Mouse (Mus musculus) cerebellum, adult 2 months (tissue): ENCODE measurements around the gene Hist1h3f. TPM values are rescaled to one million over a fixed set of nuclear protein-coding genes. Genes with fewer than 3 reads are reported as not detected.

Experiments
- DNase-seq, 2 experiments: peaks; one replicate each; pipeline ENCODE4 v3.0.0; 2021
- H3K27ac ChIP-seq: fragments of 200-500 bp; 2 replicates; pipeline ENCODE4 v1.5.1; 2012; ENCODE audit warnings: low read length, control low read depth, inconsistent platforms; ENCODE audit not compliant: insufficient read depth
- H3K27me3 ChIP-seq: fragments of 200-500 bp; 2 replicates; pipeline ENCODE4 v1.6.1; 2012; ENCODE audit warnings: inconsistent platforms, mild to moderate bottlenecking, low read length, moderate library complexity; ENCODE audit not compliant: control insufficient read depth, insufficient read depth
- H3K4me1 ChIP-seq: fragments of 200-500 bp; 2 replicates; pipeline ENCODE4 v1.6.1; 2011; ENCODE audit warnings: low read length; ENCODE audit not compliant: control insufficient read depth, insufficient read depth
- H3K4me3 ChIP-seq: fragments of 200-500 bp; replicated peaks from 2 replicates; pipeline ENCODE3; 2011; ENCODE audit warnings: mild to moderate bottlenecking, low read depth, low read length, control low read depth; ENCODE audit not compliant: insufficient read depth
- CTCF ChIP-seq: fragments of 200-500 bp; IDR thresholded peaks from 2 replicates; pipeline ENCODE4 v1.5.1; 2011; ENCODE audit warnings: low read depth, mild to moderate bottlenecking, control low read depth, low read length, moderate library complexity, borderline replicate concordance; ENCODE audit not compliant: insufficient read depth
- POLR2A ChIP-seq: fragments of 200-500 bp; IDR thresholded peaks from 2 replicates; pipeline ENCODE4 v1.6.1; 2011; ENCODE audit warnings: low read length, control low read depth, borderline replicate concordance; ENCODE audit not compliant: insufficient read depth
- WGBS: fragments of 180-500 bp; shearing (Covaris S2); methylation state at CpG from one replicate; pipeline ENCODE4 v1.1.7; 2018; 5-methylcytosine and 5-hydroxymethylcytosine counted together
- polyA plus RNA-seq: library from polyadenylated mRNA; depleted of rRNA; stranded (reverse); fragments of >200 nt; gene quantifications from 2 replicates; pipeline ENCODE4 v1.2.3, GENCODE M21; 2012

Gene Hist1h3f
- polyA plus RNA-seq, 1 experiment = 0.33 TPM

DNA sequence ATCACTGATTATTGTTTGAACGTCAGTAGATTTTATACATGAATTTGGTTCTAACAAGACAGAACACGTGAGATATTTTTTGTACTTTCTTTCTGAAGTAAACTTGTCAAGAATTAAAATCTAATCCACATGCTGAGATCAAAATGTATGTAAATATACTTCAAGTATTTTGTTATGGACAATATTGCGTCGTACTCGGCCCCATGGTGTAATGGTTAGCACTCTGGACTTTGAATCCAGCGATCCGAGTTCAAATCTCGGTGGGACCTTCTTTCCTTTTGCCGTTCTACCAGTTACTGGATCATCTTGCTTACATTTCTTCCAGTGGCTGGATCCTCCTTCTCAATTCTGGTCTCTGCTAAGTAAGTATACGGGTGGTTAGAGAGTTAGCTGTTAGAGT is 24.4 kb upstream of the Hist1h3f start:
- Histone ChIP-seq H3K4me1 (no peaks in the 10 kb centered on the region), H3K4me3 (peak overlapping the region; percentile 42), H3K27me3 (no peaks in the 10 kb centered on the region), H3K27ac (no peak overlapping the region)
- peak; percentile 76 to 79 for DNase-seq
- TF ChIP-seq POLR2A = no peak
- no peak for TF ChIP-seq CTCF
- 2% methylated on average over 10 of the region's 10 CpGs for WGBS

DNA sequence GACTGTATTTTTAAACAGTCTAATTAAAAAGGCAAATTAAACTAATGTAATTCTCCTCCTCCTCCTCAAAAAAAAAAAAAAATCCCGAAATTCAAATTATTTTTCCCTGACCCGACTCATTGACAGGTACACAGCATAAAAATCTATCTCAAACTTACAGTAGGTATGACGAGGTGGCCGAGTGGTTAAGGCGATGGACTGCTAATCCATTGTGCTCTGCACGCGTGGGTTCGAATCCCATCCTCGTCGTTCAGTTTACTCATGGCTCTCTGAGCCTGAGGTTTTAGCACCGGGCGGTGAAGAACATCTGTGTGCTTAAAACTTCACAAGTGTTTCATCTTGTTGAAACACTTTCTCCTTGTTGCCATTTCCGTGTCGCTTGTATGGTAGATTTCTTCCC is 22.1 kb upstream of the Hist1h3f start:
- Histone ChIP-seq H3K27me3 (no peaks in the 10 kb centered on the region), H3K4me1 (no peaks in the 10 kb centered on the region), H3K27ac (no peak overlapping the region), H3K4me3 (no peak overlapping the region)
- 5% methylated on average over 14 of the region's 14 CpGs for WGBS
- TF ChIP-seq CTCF (no peak), POLR2A (no peak)
- DNase-seq = peak; percentile 73 to 77

DNA sequence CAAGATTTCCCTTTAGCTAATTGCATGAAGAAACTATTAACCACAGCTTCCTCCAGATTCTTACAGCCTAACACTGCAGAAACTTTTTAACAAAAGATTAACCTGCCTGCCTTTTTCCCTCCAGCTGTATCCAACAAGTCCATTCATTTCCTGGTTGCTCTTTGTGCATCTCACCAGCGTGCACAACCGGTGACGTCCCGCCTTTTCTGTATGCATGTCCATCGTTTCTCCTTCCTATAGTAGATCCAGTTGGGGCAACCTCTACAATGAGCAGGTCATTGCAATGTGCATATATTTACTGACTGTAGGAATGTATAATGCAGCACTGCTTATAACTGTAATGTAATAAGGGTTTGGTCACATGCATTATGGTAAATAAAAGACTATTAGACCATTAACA is 19.9 kb upstream of the Hist1h3f start:
- Histone ChIP-seq H3K4me1 (no peaks in the 10 kb centered on the region), H3K4me3 (no peak overlapping the region), H3K27ac (no peak overlapping the region), H3K27me3 (no peaks in the 10 kb centered on the region)
- TF ChIP-seq POLR2A = no peak
- no peak for TF ChIP-seq CTCF
- 48% methylated on average over 5 of the region's 5 CpGs for WGBS
- no peak for DNase-seq

DNA sequence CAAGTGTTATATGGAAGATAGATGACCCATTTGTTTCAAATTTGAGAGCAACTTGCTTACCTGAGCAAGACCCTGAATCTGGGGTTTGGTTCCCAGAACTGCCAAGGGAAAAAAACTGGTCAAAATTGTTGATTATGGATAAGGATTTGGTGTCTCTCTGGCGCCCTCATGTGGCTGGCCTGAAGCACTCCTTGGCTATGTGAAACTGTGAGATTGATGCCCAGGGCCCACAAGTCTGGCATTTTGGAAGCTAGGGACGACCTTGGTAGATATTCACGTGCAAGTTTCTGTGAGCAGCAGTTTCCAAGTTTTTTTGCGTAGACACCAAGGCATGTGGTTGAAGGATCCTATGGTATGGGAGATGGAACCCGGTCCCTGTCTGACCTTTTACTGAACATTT is 19.2 kb upstream of the Hist1h3f start:
- DNase-seq = peak; percentile 69 to 71
- Histone ChIP-seq H3K4me1 (no peaks in the 10 kb centered on the region), H3K27me3 (no peaks in the 10 kb centered on the region), H3K4me3 (no peak overlapping the region), H3K27ac (no peak overlapping the region)
- 6% methylated on average over 5 of the region's 5 CpGs for WGBS
- no peak for TF ChIP-seq POLR2A
- TF ChIP-seq CTCF = peak; percentile 85

DNA sequence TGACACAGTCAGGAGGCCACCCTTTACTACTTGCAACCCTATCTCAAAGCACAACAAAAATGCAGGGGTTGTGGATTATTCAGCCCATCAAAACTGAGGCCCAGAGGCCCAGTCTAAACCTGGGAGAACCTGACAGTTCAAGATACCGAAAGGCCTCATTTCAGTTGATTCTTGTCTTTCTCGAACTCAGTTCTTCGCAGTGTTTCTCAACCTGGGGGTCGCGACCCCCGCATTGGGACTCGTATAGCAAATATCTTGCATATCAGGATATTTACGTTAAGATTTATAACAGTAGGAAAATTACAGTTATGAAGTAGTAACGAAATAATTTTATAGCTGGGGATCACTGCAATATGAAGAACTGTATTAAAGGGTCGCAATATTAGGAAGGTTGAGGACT is 18.0 kb upstream of the Hist1h3f start:
- TF ChIP-seq CTCF = no peak
- no peak for TF ChIP-seq POLR2A
- H3K27ac ChIP-seq = no peak overlapping the region
- no peak overlapping the region for H3K4me3 ChIP-seq
- 7% methylated on average over 10 of the region's 10 CpGs for WGBS
- no peaks in the 10 kb centered on the region for H3K4me1 ChIP-seq
- DNase-seq = no peak
- H3K27me3 ChIP-seq = no peaks in the 10 kb centered on the region

DNA sequence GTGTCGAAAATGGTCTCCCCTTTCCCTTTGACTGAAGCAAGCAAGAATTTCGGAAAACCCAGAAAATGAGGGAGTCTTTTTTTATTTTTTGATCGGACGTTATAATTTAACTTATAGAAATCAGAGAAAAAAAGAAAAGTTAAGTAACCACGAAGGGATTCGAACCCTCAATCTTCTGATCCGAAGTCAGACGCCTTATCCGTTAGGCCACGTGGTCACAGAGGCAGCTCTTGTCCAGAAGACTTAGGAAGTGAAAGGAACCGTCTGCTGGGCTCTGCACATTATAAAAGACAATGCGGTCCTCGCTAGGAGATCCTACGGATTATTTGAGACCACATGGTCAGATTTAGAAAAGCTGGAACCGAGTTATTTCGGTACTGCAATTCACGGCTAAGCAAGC is 17.5 kb upstream of the Hist1h3f start:
- H3K27ac ChIP-seq = no peak overlapping the region
- no peaks in the 10 kb centered on the region for H3K27me3 ChIP-seq
- H3K4me3 ChIP-seq = peak overlapping the region; percentile 44
- DNase-seq = peak; percentile 87 to 90
- H3K4me1 ChIP-seq = no peaks in the 10 kb centered on the region
- WGBS = 2% methylated on average over 17 of the region's 17 CpGs
- TF ChIP-seq POLR2A = no peak

DNA sequence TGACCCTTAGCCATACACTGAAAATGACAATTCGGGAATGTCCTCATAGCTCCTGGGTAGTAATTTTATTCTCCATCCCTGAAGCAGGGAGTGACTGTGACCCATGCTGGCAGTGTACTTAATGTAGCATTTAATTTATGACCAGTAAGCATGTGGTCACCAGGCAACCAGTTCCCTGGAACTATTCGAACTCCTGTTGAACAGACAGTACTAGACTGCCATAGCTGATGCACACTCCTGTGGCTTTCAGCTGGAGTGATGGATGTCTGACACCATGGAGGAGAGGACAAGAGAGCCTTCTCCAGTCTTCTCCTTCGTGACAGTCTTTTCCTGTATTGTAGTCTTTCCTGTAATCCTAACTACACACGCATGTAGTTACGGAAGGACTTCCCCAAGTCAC is 14.8 kb upstream of the Hist1h3f start:
- Histone ChIP-seq H3K27me3 (no peaks in the 10 kb centered on the region), H3K4me1 (no peaks in the 10 kb centered on the region), H3K4me3 (no peak overlapping the region), H3K27ac (no peak overlapping the region)
- WGBS = 47% methylated on average over 5 of the region's 5 CpGs
- no peak for TF ChIP-seq CTCF
- TF ChIP-seq POLR2A = no peak
- no peak for DNase-seq

DNA sequence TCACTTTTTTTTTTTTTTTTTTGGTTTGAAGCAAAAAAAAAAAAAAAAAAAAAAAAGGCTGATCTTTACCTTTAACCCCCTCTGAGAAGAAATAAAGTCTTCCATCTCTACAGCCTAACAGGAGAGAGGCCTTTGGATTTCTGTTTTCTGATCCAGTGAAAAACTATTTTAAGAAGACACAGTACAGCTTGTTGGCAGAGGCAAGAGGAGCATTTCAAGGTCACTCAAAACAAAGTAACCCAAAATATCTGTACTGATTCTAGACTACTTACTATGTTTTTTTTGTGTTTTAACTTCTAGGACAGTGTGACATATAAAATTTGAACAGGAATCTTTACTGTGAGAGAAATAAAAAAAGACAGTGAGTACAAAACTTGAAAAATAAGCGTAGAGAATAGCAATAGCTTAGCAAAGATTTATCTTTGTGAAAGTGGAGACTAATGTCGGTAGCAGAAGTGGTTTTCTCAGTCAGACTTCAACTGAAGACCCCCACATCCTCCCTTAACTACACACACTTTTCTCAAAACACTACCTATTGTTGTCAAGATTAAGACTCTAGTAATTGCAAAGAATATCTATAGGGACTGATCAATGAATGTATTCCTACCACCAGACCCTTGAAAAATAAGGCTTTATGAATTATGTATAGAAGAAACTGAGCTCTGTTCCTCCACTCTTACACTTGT is 14.2 kb upstream of the Hist1h3f start:
- no peak overlapping the region for H3K27ac ChIP-seq
- peaks cover 3% of the 10 kb centered on the region; the same call in 1 of the 2 replicates for H3K4me1 ChIP-seq
- H3K27me3 ChIP-seq = no peaks in the 10 kb centered on the region
- TF ChIP-seq POLR2A = no peak
- TF ChIP-seq CTCF = no peak
- WGBS = 29% methylated on average over 2 of the region's 2 CpGs
- H3K4me3 ChIP-seq = peak overlapping the region; percentile 64
- no peak for DNase-seq
